Mouse (Mus musculus): Measurements from ENCODE around the gene Olfr235.
"Not testable (repeated sequence)": the region's sequence is repeated elsewhere in the genome, so short reads cannot be mapped to it uniquely, and the experiment has no call there.

Olfr235 gene

GRCm38 (mm10) chr19:12260732-12261131 is at the start of gene Olfr235:
Olfr235 (plus strand) TSS chr19:12261032.
- TF ChIP-seq GATA4 (IDR thresholded peaks at IDR 0.05; ENCODE audit: insufficient replicate concordance, low read length) = no peak

GRCm38 (mm10) chr19:12232496-12232895 is 28.3 kb upstream of the Olfr235 start, which contains the start of gene Olfr1432:
Olfr1432 (minus strand) TSS chr19:12232596.
- TF ChIP-seq GATA4 (IDR thresholded peaks at IDR 0.05; ENCODE audit: insufficient replicate concordance, low read length) = not testable (repeated sequence)

- TF ChIP-seq GATA4 (IDR thresholded peaks at IDR 0.05; ENCODE audit: insufficient replicate concordance, low read length) = no peak
Measured at GRCm38 (mm10) chr19:12241559-12241958, 19.3 kb upstream of the Olfr235 start, which contains the start of gene Olfr262. Olfr262 (minus strand) TSS chr19:12241659.

GRCm38 (mm10) chr19:12279554-12279953 is 18.7 kb downstream of the Olfr235 start, which contains the start of gene Olfr1434:
Olfr1434 (plus strand) TSS chr19:12279854.
- no peak for TF ChIP-seq GATA4 (IDR thresholded peaks at IDR 0.05; ENCODE audit: insufficient replicate concordance, low read length)

GRCm38 (mm10) chr19:12292979-12293378 is 32.1 kb downstream of the Olfr235 start:
- no peak for TF ChIP-seq GATA4 (IDR thresholded peaks at IDR 0.05; ENCODE audit: insufficient replicate concordance, low read length)

- not testable (repeated sequence) for TF ChIP-seq GATA4 (IDR thresholded peaks at IDR 0.05; ENCODE audit: insufficient replicate concordance, low read length)
Measured at GRCm38 (mm10) chr19:12299030-12299429, 38.2 kb downstream of the Olfr235 start, which contains the start of gene Olfr1436. Olfr1436 (minus strand) TSS chr19:12299130.

Data from liver, adult (tissue).